Mouse (Mus musculus): Measurements from ENCODE around the gene Hsf2bp. TPM values are rescaled to one million over a fixed set of nuclear protein-coding genes. Genes with fewer than 3 reads are reported as not detected.

Hsf2bp gene
- polyA plus RNA-seq, 1 experiment from 2014 or later: 0.47 TPM

DNA sequence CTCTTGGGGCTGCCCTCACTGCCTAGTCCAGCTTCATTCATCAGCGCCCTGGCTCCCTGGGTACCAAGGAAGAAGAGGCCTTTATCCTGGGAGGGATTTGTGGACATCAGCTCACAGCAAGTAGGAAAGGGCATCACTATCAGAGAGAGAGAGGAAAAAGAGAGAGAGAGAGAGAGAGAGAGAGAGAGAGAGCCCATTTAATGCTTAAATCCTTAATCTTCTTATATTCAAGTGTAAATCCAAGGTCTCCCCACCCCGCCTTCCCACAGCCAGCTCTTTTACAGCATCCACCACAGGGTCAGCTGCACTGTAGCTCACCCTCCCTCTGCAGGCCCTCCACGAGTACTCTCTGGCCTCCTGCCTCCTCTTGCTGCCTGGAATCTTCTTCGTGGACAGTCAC is 94.5 kb downstream of the Hsf2bp start:
- 27% methylated on average over 4 of the region's 4 CpGs for WGBS
- no peaks in the 10 kb centered on the region for H3K9me3 ChIP-seq (ENCODE audit: control insufficient read depth, low read length)
- H3K27ac ChIP-seq (replicated peaks; ENCODE audit: low read depth, low read length): peak overlapping the region; percentile 32; the same call in 1 of the 2 replicates
- peaks cover 9% of the 10 kb centered on the region for H3K4me1 ChIP-seq (ENCODE audit: control insufficient read depth, insufficient read depth, low read length)
- no peak for ATAC-seq (ENCODE audit: low FRiP score, low TSS enrichment)
- no peaks in the 10 kb centered on the region for H3K36me3 ChIP-seq (ENCODE audit: control insufficient read depth, insufficient read depth, low read length)
- H3K4me3 ChIP-seq (replicated peaks; ENCODE audit: low read depth, low read length): no peak overlapping the region
- no peak overlapping the region for H3K9ac ChIP-seq (replicated peaks; ENCODE audit: low read length)
- H3K27me3 ChIP-seq (ENCODE audit: control insufficient read depth, insufficient read depth, low read length): no peaks in the 10 kb centered on the region
- peak; percentile 43 for DNase-seq
- no peak overlapping the region for H3K4me2 ChIP-seq (ENCODE audit: low read length)

DNA sequence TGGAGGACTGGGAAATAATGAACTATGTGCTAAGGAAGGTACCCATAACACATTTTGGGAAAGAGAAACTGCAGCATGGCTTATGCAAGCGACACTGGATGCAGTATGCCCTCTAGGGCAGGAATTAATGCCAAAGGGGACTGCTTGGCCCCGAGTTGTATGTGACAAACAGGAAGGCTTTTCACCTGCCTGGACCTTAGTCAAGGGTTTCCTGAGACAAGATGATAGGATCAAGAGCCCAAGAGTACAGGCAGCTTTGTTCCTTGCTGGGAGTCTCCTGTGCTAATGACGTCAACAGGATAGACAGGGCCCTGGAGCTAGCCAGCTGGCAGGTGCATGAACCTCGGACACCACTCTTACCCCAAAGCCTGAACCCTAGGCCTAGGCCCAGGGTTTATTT is 95.5 kb downstream of the Hsf2bp start:
- Histone ChIP-seq H3K27ac (replicated peaks; ENCODE audit: low read depth, low read length) (0 out of 2 replicates have a peak overlapping the region, but pooled peaks have one; percentile 32), H3K4me2 (ENCODE audit: low read length) (no peak overlapping the region), H3K36me3 (ENCODE audit: control insufficient read depth, insufficient read depth, low read length) (no peaks in the 10 kb centered on the region), H3K4me1 (ENCODE audit: control insufficient read depth, insufficient read depth, low read length) (peaks cover 9% of the 10 kb centered on the region), H3K9ac (replicated peaks; ENCODE audit: low read length) (no peak overlapping the region), H3K9me3 (ENCODE audit: control insufficient read depth, low read length) (no peaks in the 10 kb centered on the region), H3K27me3 (ENCODE audit: control insufficient read depth, insufficient read depth, low read length) (no peaks in the 10 kb centered on the region), H3K4me3 (replicated peaks; ENCODE audit: low read depth, low read length) (no peak overlapping the region)
- WGBS: 70% methylated on average over 4 of the region's 4 CpGs
- DNase-seq (no peak), ATAC-seq (ENCODE audit: low FRiP score, low TSS enrichment) (no peak)

DNA sequence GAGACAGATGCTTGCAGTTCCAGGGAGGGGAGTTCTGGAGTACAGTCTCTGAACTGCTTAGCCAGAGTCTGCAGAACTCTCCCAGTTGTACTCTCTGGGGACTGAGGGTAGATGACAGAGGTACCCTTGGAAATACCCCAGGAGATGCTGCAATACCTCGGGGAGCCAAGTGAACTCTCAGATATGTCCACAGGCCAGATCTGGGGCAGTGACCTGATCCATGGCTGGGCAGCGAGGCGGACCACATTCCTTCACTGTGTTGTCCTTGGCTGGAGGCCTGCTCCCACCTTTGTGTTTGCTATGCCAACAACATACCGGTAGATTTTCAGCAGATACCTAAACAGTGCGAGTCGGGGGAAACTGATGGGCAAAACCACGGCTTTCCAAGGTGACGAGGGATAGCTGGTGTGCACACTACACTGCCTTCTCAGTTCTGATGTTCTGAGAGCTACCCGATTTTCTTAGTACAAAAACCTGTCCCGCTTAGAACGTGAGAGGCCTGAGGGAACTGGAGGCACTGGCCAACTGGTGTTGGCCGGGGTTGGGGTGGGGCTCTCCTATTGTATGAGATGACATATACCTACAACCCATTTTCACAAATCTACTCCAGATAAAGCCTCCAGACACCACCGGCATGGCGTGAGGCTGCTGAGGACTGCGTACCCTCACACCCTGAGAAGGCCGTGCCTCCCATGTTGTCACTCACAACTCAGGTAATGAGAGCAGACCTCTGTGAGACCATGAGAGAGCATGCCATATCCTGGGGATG is 96.7 kb downstream of the Hsf2bp start:
- WGBS: 90% methylated on average over 16 of the region's 16 CpGs
- no peaks in the 10 kb centered on the region for H3K27me3 ChIP-seq (ENCODE audit: control insufficient read depth, insufficient read depth, low read length)
- ATAC-seq (ENCODE audit: low FRiP score, low TSS enrichment): no peak

DNA sequence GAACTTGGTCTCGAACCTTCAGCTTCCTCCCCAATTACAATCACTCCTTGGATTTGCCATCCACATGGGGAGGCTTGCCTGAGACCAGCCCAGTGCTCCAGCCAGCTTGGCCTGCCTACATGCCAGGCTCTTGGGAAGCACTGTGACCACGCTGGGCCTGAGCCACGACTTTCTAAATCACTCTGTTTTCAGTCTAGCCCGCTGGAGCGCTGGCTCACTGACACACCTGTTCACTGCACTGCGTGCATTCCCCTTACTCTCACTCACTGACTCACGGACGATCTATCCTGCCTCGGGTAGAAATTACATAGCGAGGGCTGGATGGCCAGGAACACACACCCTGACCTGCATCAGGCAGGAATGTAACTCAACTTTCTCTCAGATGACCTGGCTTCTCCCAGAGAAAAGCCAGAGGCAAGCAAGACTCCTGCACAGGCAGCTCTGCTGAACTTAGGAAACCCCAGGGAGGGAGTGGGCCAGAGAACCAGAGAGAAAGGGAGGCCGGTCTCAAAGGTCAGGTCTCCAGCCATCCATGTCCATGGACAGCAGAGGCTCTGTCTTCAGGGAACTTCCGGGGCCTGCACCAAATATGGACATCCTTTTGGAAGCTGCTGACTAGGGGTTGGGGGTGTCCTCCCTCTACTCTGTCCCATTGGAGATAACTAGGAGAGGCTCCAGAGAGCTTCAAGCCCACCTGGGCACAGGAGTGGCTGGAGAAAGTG is 97.4 kb downstream of the Hsf2bp start:
- Histone ChIP-seq H3K27me3 (ENCODE audit: control insufficient read depth, insufficient read depth, low read length) (no peaks in the 10 kb centered on the region), H3K4me3 (replicated peaks; ENCODE audit: low read depth, low read length) (no peak overlapping the region), H3K36me3 (ENCODE audit: control insufficient read depth, insufficient read depth, low read length) (no peaks in the 10 kb centered on the region), H3K27ac (replicated peaks; ENCODE audit: low read depth, low read length) (no peak overlapping the region), H3K9ac (replicated peaks; ENCODE audit: low read length) (no peak overlapping the region), H3K4me2 (ENCODE audit: low read length) (no peak overlapping the region), H3K9me3 (ENCODE audit: control insufficient read depth, low read length) (no peaks in the 10 kb centered on the region), H3K4me1 (ENCODE audit: control insufficient read depth, insufficient read depth, low read length) (peaks cover 9% of the 10 kb centered on the region)
- no peak for ATAC-seq (ENCODE audit: low FRiP score, low TSS enrichment)
- no peak for DNase-seq
- WGBS: 76% methylated on average over 12 of the region's 12 CpGs

More for the DNA sequence above, 96.7 kb downstream of the Hsf2bp start:
- no peak overlapping the region for H3K9ac ChIP-seq (replicated peaks; ENCODE audit: low read length)
- no peak overlapping the region for H3K4me2 ChIP-seq (ENCODE audit: low read length)
- DNase-seq: no peak
- peaks cover 9% of the 10 kb centered on the region for H3K4me1 ChIP-seq (ENCODE audit: control insufficient read depth, insufficient read depth, low read length)
- H3K27ac ChIP-seq (replicated peaks; ENCODE audit: low read depth, low read length): no peak overlapping the region
- no peaks in the 10 kb centered on the region for H3K9me3 ChIP-seq (ENCODE audit: control insufficient read depth, low read length)
- no peaks in the 10 kb centered on the region for H3K36me3 ChIP-seq (ENCODE audit: control insufficient read depth, insufficient read depth, low read length)
- no peak overlapping the region for H3K4me3 ChIP-seq (replicated peaks; ENCODE audit: low read depth, low read length)

DNA sequence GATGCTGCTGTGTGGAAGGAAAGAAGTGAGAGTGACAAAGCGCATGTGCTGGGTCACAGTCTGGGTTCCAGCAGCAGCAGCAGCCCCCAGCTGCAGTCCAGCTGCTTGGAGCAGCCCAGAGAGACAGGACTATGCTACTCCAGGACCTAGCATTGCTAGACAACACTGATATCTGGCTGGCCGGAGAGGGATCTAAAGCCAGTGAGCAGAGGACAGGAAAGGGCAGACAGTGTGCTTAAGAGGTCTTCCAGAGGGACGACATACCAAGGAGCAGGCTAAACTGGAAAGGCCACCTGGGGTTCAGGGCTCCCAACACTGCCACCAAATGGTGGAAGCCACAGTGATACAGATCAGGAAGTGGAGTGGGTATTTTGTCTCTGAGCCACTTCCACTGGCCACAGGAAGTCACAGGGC is 99.0 kb downstream of the Hsf2bp start:
- no peak overlapping the region for H3K4me3 ChIP-seq (replicated peaks; ENCODE audit: low read depth, low read length)
- DNase-seq (peak; percentile 18), ATAC-seq (ENCODE audit: low FRiP score, low TSS enrichment) (no peak)
- 41% methylated on average over 3 of the region's 3 CpGs for WGBS
- H3K4me1 ChIP-seq (ENCODE audit: control insufficient read depth, insufficient read depth, low read length): peaks cover 6% of the 10 kb centered on the region
- no peaks in the 10 kb centered on the region for H3K36me3 ChIP-seq (ENCODE audit: control insufficient read depth, insufficient read depth, low read length)
- no peak overlapping the region for H3K9ac ChIP-seq (replicated peaks; ENCODE audit: low read length)
- no peak overlapping the region for H3K27ac ChIP-seq (replicated peaks; ENCODE audit: low read depth, low read length)
- H3K4me2 ChIP-seq (ENCODE audit: low read length): no peak overlapping the region
- H3K9me3 ChIP-seq (ENCODE audit: control insufficient read depth, low read length): no peaks in the 10 kb centered on the region
- H3K27me3 ChIP-seq (ENCODE audit: control insufficient read depth, insufficient read depth, low read length): no peaks in the 10 kb centered on the region

DNA sequence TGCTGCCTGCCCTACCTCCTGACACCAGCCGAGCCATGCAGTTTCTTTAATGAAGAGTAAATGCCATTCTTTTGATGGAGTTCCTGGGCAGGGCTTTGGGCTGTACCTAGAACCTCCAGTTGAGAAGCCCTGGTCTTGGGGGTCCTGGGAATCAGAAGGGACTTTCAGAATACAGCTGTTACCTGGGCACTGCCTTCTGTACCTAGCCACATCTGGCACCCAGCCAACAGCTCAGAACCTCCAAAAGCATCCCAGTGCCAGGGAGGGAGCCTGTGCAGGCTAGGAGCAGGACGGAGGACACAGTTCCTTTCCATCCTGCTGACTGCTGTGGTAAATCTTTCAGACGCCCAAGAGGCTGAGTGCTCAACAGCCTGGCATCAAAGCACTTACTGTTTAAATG is 100.3 kb downstream of the Hsf2bp start:
- no peak for ATAC-seq (ENCODE audit: low FRiP score, low TSS enrichment)

DNA sequence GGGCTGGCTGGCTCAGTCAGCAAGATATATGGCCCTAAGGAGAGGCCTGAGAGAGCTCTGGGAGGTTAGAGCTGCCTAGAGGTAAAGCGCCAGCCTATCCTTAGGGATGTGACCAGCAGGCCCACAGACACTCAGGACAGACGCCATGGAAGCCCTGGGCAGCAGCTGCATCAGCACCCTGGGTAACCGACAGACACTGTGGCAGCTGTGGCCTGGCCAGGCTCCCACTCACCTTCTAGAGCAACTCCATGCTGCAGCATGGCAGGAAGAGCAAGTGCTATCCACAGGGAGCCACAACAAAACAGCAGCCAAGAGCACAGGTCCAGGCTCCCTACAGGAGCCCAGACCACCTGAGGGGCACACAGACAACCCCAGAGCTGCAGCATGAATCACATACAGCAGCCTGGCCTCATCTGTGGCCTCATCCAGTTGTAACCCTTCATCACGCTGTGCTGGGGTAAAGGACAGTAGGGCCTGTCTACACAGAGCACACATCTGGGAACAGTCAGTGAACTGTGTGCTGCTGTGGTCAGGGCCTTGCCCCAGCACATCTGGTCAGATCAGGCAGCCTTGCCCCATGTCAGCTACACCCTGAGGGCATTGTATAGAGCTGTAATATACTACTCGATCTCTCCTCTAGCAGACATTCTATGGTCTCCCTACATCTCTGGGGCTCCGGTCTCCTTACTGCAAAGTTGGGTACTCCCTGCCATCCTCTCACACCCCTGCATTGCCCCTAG is 100.9 kb downstream of the Hsf2bp start:
- DNase-seq (no peak), ATAC-seq (ENCODE audit: low FRiP score, low TSS enrichment) (no peak)
- Histone ChIP-seq H3K27ac (replicated peaks; ENCODE audit: low read depth, low read length) (no peak overlapping the region), H3K4me2 (ENCODE audit: low read length) (no peak overlapping the region), H3K9ac (replicated peaks; ENCODE audit: low read length) (no peak overlapping the region), H3K9me3 (ENCODE audit: control insufficient read depth, low read length) (no peaks in the 10 kb centered on the region), H3K4me3 (replicated peaks; ENCODE audit: low read depth, low read length) (no peak overlapping the region), H3K27me3 (ENCODE audit: control insufficient read depth, insufficient read depth, low read length) (no peaks in the 10 kb centered on the region), H3K36me3 (ENCODE audit: control insufficient read depth, insufficient read depth, low read length) (no peaks in the 10 kb centered on the region), H3K4me1 (ENCODE audit: control insufficient read depth, insufficient read depth, low read length) (0 out of 2 replicates have a peak, but pooled peaks cover 5% of the 10 kb centered on the region)
- WGBS: 85% methylated on average over 6 of the region's 6 CpGs

More for the DNA sequence above, 100.3 kb downstream of the Hsf2bp start:
- no peak for DNase-seq
- Histone ChIP-seq H3K4me3 (replicated peaks; ENCODE audit: low read depth, low read length) (no peak overlapping the region), H3K9ac (replicated peaks; ENCODE audit: low read length) (no peak overlapping the region), H3K27ac (replicated peaks; ENCODE audit: low read depth, low read length) (no peak overlapping the region), H3K27me3 (ENCODE audit: control insufficient read depth, insufficient read depth, low read length) (no peaks in the 10 kb centered on the region), H3K36me3 (ENCODE audit: control insufficient read depth, insufficient read depth, low read length) (no peaks in the 10 kb centered on the region), H3K9me3 (ENCODE audit: control insufficient read depth, low read length) (no peaks in the 10 kb centered on the region), H3K4me2 (ENCODE audit: low read length) (no peak overlapping the region), H3K4me1 (ENCODE audit: control insufficient read depth, insufficient read depth, low read length) (peaks cover 5% of the 10 kb centered on the region; the same call in 1 of the 2 replicates)
- 63% methylated on average over 3 of the region's 3 CpGs for WGBS

DNA sequence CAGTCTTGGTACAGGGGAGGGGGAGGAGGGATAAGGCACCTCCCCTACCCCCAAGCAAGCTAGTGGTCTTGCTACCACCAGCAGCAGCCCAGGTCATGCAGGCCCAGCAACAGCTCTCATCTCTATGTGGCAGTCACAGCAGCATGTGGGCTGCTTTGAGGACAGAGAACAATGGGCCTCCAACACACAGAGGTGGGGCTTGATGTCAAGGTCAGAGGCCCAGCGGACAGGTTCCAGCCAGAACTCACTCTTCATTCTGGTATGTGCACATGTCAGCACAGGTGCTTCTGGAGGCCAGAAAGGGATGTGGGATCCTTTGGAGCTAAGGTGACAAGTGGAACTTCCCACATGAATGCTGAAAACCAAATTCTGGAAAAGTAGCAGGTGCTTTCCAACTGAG is 102.2 kb downstream of the Hsf2bp start:
- Histone ChIP-seq H3K27me3 (ENCODE audit: control insufficient read depth, insufficient read depth, low read length) (no peaks in the 10 kb centered on the region), H3K9me3 (ENCODE audit: control insufficient read depth, low read length) (no peaks in the 10 kb centered on the region), H3K27ac (replicated peaks; ENCODE audit: low read depth, low read length) (no peak overlapping the region), H3K4me3 (replicated peaks; ENCODE audit: low read depth, low read length) (no peak overlapping the region), H3K36me3 (ENCODE audit: control insufficient read depth, insufficient read depth, low read length) (no peaks in the 10 kb centered on the region), H3K4me1 (ENCODE audit: control insufficient read depth, insufficient read depth, low read length) (0 out of 2 replicates have a peak, but pooled peaks cover 5% of the 10 kb centered on the region), H3K9ac (replicated peaks; ENCODE audit: low read length) (no peak overlapping the region), H3K4me2 (ENCODE audit: low read length) (no peak overlapping the region)
- WGBS: 41% methylated on average over 1 of the region's 1 CpGs
- DNase-seq (no peak), ATAC-seq (ENCODE audit: low FRiP score, low TSS enrichment) (no peak)

All from midbrain, embryonic 14.5 days (tissue).